Mouse (Mus musculus) testis, postnatal 10 days (tissue): Measurements from ENCODE around the gene Lrfn3.

ENCODE experiments used
- DNase-seq: peaks from one replicate; pipeline ENCODE4 v3.0.0; 2021; ENCODE audit warnings: low spot score

Gene Lrfn3

GRCm38 (mm10) chr7:30362652-30363343, at the start of gene Lrfn3:
Lrfn3 (minus strand) TSS chr7:30362772.
- DNase-seq: peak; percentile 74

GRCm38 (mm10) chr7:30411023-30411422, 48.5 kb upstream of the Lrfn3 start:
- DNase-seq: no peak

- no peak for DNase-seq
Measured at GRCm38 (mm10) chr7:30409789-30410188, 47.2 kb upstream of the Lrfn3 start.

- no peak for DNase-seq
Measured at GRCm38 (mm10) chr7:30408639-30409038, 46.1 kb upstream of the Lrfn3 start.

GRCm38 (mm10) chr7:30402343-30402742, 39.8 kb upstream of the Lrfn3 start:
- no peak for DNase-seq

GRCm38 (mm10) chr7:30399671-30400070, 37.1 kb upstream of the Lrfn3 start:
- DNase-seq: no peak

- DNase-seq: no peak
Measured at GRCm38 (mm10) chr7:30394871-30395270, 32.3 kb upstream of the Lrfn3 start.

- DNase-seq: no peak
Measured at GRCm38 (mm10) chr7:30394379-30394778, 31.8 kb upstream of the Lrfn3 start.

- no peak for DNase-seq
Measured at GRCm38 (mm10) chr7:30393631-30394030, 31.1 kb upstream of the Lrfn3 start.

- DNase-seq: no peak
Measured at GRCm38 (mm10) chr7:30392746-30393520, 30.4 kb upstream of the Lrfn3 start.

GRCm38 (mm10) chr7:30384106-30384505, 21.5 kb upstream of the Lrfn3 start:
- no peak for DNase-seq

GRCm38 (mm10) chr7:30380061-30380460, 17.5 kb upstream of the Lrfn3 start:
- DNase-seq: no peak

- DNase-seq: peak; percentile 89
Measured at GRCm38 (mm10) chr7:30373501-30373962, 11.0 kb upstream of the Lrfn3 start.

- no peak for DNase-seq
Measured at GRCm38 (mm10) chr7:30367466-30367865, 4.9 kb upstream of the Lrfn3 start.

- no peak for DNase-seq
Measured at GRCm38 (mm10) chr7:30363344-30363738, 769 bp upstream of the Lrfn3 start.

- no peak for DNase-seq
Measured at GRCm38 (mm10) chr7:30360028-30360427, 2.5 kb downstream of the Lrfn3 start.

- no peak for DNase-seq
Measured at GRCm38 (mm10) chr7:30359276-30359865, 3.2 kb downstream of the Lrfn3 start.

GRCm38 (mm10) chr7:30358378-30359186, 4.0 kb downstream of the Lrfn3 start:
- DNase-seq: no peak

GRCm38 (mm10) chr7:30354059-30354458, 8.5 kb downstream of the Lrfn3 start:
- no peak for DNase-seq

GRCm38 (mm10) chr7:30353279-30353822, 9.2 kb downstream of the Lrfn3 start:
- DNase-seq: peak; percentile 82

- peak; percentile 76 for DNase-seq
Measured at GRCm38 (mm10) chr7:30347828-30348227, 14.7 kb downstream of the Lrfn3 start.
